28 mouse cellular contexts compared by ENCODE assay signal in the genomic region with DNA sequence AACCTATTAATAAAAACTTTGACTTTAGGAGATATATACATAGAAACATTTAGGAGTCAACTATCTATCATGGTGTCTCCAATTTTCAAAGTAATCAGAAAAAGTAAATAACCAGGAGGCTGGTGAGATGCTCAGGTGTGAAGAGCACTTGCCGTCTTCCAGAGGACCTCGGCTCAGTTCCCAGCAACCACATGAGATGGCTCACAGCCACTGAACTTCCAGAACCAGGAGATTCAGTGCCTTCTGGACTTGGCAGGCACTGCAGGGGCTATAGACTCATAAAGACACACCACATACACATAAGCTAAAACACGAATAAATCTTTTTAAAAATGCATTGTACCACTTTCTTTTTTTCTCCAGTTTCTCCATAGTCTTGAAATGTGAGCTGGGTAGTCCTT.
DNase-seq lines count a peak whose midpoint lies in the region; ATAC-seq and TF ChIP-seq lines count a peak whose summit lies in the region.
"Had no signal": no experiment of that assay in that cellular context is flagged by ENCODE, and none has a peak within 500 bp of the region (broad histone marks: within the 10 kb centered on the region; RNA-seq: fewer than 3 reads in every experiment).

No protein-coding gene starts in this region.

- H3K9ac ChIP-seq in midbrain, embryonic 16.5 days (ENCODE audit: low read depth, low read length): no peak overlapping the region
- no peak overlapping the region for H3K9ac ChIP-seq in intestine, embryonic 16.5 days (ENCODE audit: low read depth, low read length)
- H3K9ac ChIP-seq: embryonic facial prominence, embryonic 12.5 days; embryonic facial prominence, embryonic 15.5 days; forebrain, embryonic 12.5 days; forebrain, embryonic 15.5 days; heart, embryonic 12.5 days; heart, embryonic 15.5 days; hindbrain, embryonic 14.5 days had no signal

- intact Hi-C loops in left cerebral cortex, adult 2 months (cut with DNase I): no loop called here

- H3K4me1 ChIP-seq in cerebellum, adult 2 months (ENCODE audit: control insufficient read depth, insufficient read depth, low read length): peaks cover 7% of the 10 kb centered on the region; the same call in 1 of the 2 replicates
- no peaks in the 10 kb centered on the region for H3K4me1 ChIP-seq in midbrain, embryonic 16.5 days (ENCODE audit: control insufficient read depth, insufficient read depth, low read length)
- no peaks in the 10 kb centered on the region for H3K4me1 ChIP-seq in intestine, embryonic 16.5 days (ENCODE audit: control insufficient read depth, insufficient read depth, low read length)
- H3K4me1 ChIP-seq: embryonic facial prominence, embryonic 12.5 days; embryonic facial prominence, embryonic 15.5 days; forebrain, embryonic 12.5 days; forebrain, embryonic 15.5 days; heart, embryonic 12.5 days; heart, embryonic 15.5 days had no signal

- DNase-seq in cerebellum, adult 11-12 months: peak; percentile 54
- no peak for DNase-seq in cerebellum, postnatal 4 days (ENCODE audit: low spot score in 2 of 2)
- peak; percentile 67 to 73 for DNase-seq in cerebellum, adult 2 months
- peak; percentile 29 to 43 for DNase-seq in cerebellum, postnatal 14 days
- DNase-seq in left cerebral cortex, adult 2 months (ENCODE audit: extremely low spot score in 1 of 2, low spot score in 2 of 2): no peak
- DNase-seq: adrenal gland, postnatal 10 days; adrenal gland, postnatal 36 days; B cell, adult 2 months; gastrocnemius, postnatal 25 days; heart, adult 18-20 months; heart, postnatal 10 days; heart, postnatal 36 days; kidney, adult 2 months had no signal

- H3K4me2 ChIP-seq in midbrain, embryonic 16.5 days (ENCODE audit: low read length): no peak overlapping the region
- no peak overlapping the region for H3K4me2 ChIP-seq in intestine, embryonic 16.5 days (ENCODE audit: low read depth, low read length)
- H3K4me2 ChIP-seq: embryonic facial prominence, embryonic 12.5 days; embryonic facial prominence, embryonic 15.5 days; forebrain, embryonic 12.5 days; forebrain, embryonic 15.5 days; heart, embryonic 12.5 days; heart, embryonic 15.5 days; hindbrain, embryonic 14.5 days had no signal

- H3K4me3 ChIP-seq in cerebellum, adult 2 months (replicated peaks; ENCODE audit: insufficient read depth, low read depth, low read length): no peak overlapping the region
- no peak overlapping the region for H3K4me3 ChIP-seq in midbrain, embryonic 16.5 days (ENCODE audit: low read depth, low read length)
- no peak overlapping the region for H3K4me3 ChIP-seq in intestine, embryonic 16.5 days (ENCODE audit: low read length)
- H3K4me3 ChIP-seq in left cerebral cortex, adult 2 months: no peak overlapping the region
- H3K4me3 ChIP-seq: embryonic facial prominence, embryonic 12.5 days; embryonic facial prominence, embryonic 15.5 days; forebrain, embryonic 12.5 days; forebrain, embryonic 15.5 days; heart, embryonic 12.5 days; heart, embryonic 15.5 days had no signal

- TF ChIP-seq POLR2A in cerebellum, adult 2 months (IDR thresholded peaks at IDR 0.05; ENCODE audit: borderline replicate concordance, insufficient read depth, low read length): no peak

- H3K27me3 ChIP-seq in cerebellum, adult 2 months (ENCODE audit: control insufficient read depth, insufficient read depth, low read length): no peaks in the 10 kb centered on the region
- no peaks in the 10 kb centered on the region for H3K27me3 ChIP-seq in midbrain, embryonic 16.5 days (ENCODE audit: control insufficient read depth, insufficient read depth, low read depth, low read length)
- no peaks in the 10 kb centered on the region for H3K27me3 ChIP-seq in intestine, embryonic 16.5 days (replicated peaks; ENCODE audit: control insufficient read depth, insufficient read depth, low read length)
- H3K27me3 ChIP-seq: CH12.LX; embryonic facial prominence, embryonic 12.5 days; embryonic facial prominence, embryonic 15.5 days; forebrain, embryonic 12.5 days; forebrain, embryonic 15.5 days; heart, embryonic 12.5 days; heart, embryonic 15.5 days; Patski had no signal

- no peak for TF ChIP-seq CTCF in cerebellum, adult 2 months (IDR thresholded peaks at IDR 0.05; ENCODE audit: borderline replicate concordance, insufficient read depth, low read depth, low read length)
- TF ChIP-seq CTCF in left cerebral cortex, adult 2 months (IDR thresholded peaks at IDR 0.05): no peak

- H3K36me3 ChIP-seq in midbrain, embryonic 16.5 days (ENCODE audit: control insufficient read depth, insufficient read depth, low read length): peaks cover 26% of the 10 kb centered on the region
- H3K36me3 ChIP-seq in intestine, embryonic 16.5 days (ENCODE audit: control insufficient read depth, insufficient read depth, low read length): peaks cover 4% of the 10 kb centered on the region

- no peaks in the 10 kb centered on the region for H3K9me3 ChIP-seq in midbrain, embryonic 16.5 days (replicated peaks; ENCODE audit: control insufficient read depth, low read length, poor library complexity, severe bottlenecking)
- H3K9me3 ChIP-seq in intestine, embryonic 16.5 days (ENCODE audit: control insufficient read depth, low read length): no peaks in the 10 kb centered on the region
- H3K9me3 ChIP-seq: embryonic facial prominence, embryonic 15.5 days; forebrain, embryonic 12.5 days; forebrain, embryonic 15.5 days; G1E; heart, embryonic 12.5 days; heart, embryonic 15.5 days had no signal

- no peak overlapping the region for H3K27ac ChIP-seq in cerebellum, adult 2 months (ENCODE audit: insufficient read depth, low read length)
- no peak overlapping the region for H3K27ac ChIP-seq in midbrain, embryonic 16.5 days (ENCODE audit: low read length)
- H3K27ac ChIP-seq in intestine, embryonic 16.5 days (ENCODE audit: low read length): no peak overlapping the region
- no peak overlapping the region for H3K27ac ChIP-seq in left cerebral cortex, adult 2 months
- H3K27ac ChIP-seq: embryonic facial prominence, embryonic 12.5 days; embryonic facial prominence, embryonic 15.5 days; forebrain, embryonic 12.5 days; forebrain, embryonic 15.5 days; heart, embryonic 15.5 days; hindbrain, embryonic 14.5 days; hindbrain, postnatal 0 days had no signal

- no peak for ATAC-seq in midbrain, embryonic 16.5 days
- ATAC-seq in intestine, embryonic 16.5 days: no peak
- ATAC-seq: forebrain, embryonic 15.5 days; hindbrain, postnatal 0 days; inflammation-experienced regulatory T-cells, adult 6 months; intestine, postnatal 0 days; Patski had no signal

- 41% methylated on average over 3 of the region's 3 CpGs for WGBS in cerebellum, adult 2 months
- WGBS in midbrain, embryonic 16.5 days: 97% methylated on average over 3 of the region's 3 CpGs
- WGBS in intestine, embryonic 16.5 days: 86% methylated on average over 3 of the region's 3 CpGs

Comparison
In these comparisons a context has a peak if more than half of its experiments do, and no peak if none do; other contexts are left out.
1. DNase-seq: peak in cerebellum, adult 11-12 months (single experiment), cerebellum, adult 2 months (2 of 2) and cerebellum, postnatal 14 days (2 of 2); none in cerebellum, postnatal 4 days (0 of 2) and left cerebral cortex, adult 2 months (0 of 2).